Mouse (Mus musculus): Measurements from ENCODE around the gene Tmem100.
A peak's percentile ranks its signal among the peaks of the same experiment; 100 is the strongest.

Tmem100 gene

GRCm38 (mm10) chr11:90015281-90015680, 14.9 kb upstream of the Tmem100 start:
- DNase-seq (ENCODE audit: low spot score), result no peak

- no peak for DNase-seq (ENCODE audit: low spot score)
Observed at GRCm38 (mm10) chr11:90019161-90019560, 11.0 kb upstream of the Tmem100 start.

GRCm38 (mm10) chr11:90025891-90026801, 4.0 kb upstream of the Tmem100 start:
- no peak for DNase-seq (ENCODE audit: low spot score)

- no peak for DNase-seq (ENCODE audit: low spot score)
Observed at GRCm38 (mm10) chr11:90026802-90027174, 3.4 kb upstream of the Tmem100 start.

GRCm38 (mm10) chr11:90027216-90027615, 2.9 kb upstream of the Tmem100 start:
- no peak for DNase-seq (ENCODE audit: low spot score)

GRCm38 (mm10) chr11:90028746-90029145, 1.4 kb upstream of the Tmem100 start:
- DNase-seq (ENCODE audit: low spot score), result no peak

GRCm38 (mm10) chr11:90029354-90029753, 794 bp upstream of the Tmem100 start:
- DNase-seq (ENCODE audit: low spot score), result peak; percentile 54

- peak; percentile 46 for DNase-seq (ENCODE audit: low spot score)
Observed at GRCm38 (mm10) chr11:90030557-90030956, 409 bp downstream of the Tmem100 start.

- no peak for DNase-seq (ENCODE audit: low spot score)
Observed at GRCm38 (mm10) chr11:90031076-90031475, 928 bp downstream of the Tmem100 start.

GRCm38 (mm10) chr11:90032807-90033206, 2.7 kb downstream of the Tmem100 start:
- no peak for DNase-seq (ENCODE audit: low spot score)

- no peak for DNase-seq (ENCODE audit: low spot score)
Observed at GRCm38 (mm10) chr11:90033442-90033841, 3.3 kb downstream of the Tmem100 start.

- DNase-seq (ENCODE audit: low spot score), result no peak
Observed at GRCm38 (mm10) chr11:90034646-90035045, 4.5 kb downstream of the Tmem100 start.

- no peak for DNase-seq (ENCODE audit: low spot score)
Observed at GRCm38 (mm10) chr11:90035532-90035931, 5.4 kb downstream of the Tmem100 start.

GRCm38 (mm10) chr11:90036416-90036815, 6.3 kb downstream of the Tmem100 start:
- DNase-seq (ENCODE audit: low spot score), result no peak

GRCm38 (mm10) chr11:90038022-90038421, 7.9 kb downstream of the Tmem100 start:
- no peak for DNase-seq (ENCODE audit: low spot score)

GRCm38 (mm10) chr11:90044459-90044858, 14.3 kb downstream of the Tmem100 start:
- no peak for DNase-seq (ENCODE audit: low spot score)

GRCm38 (mm10) chr11:90046211-90046610, 16.1 kb downstream of the Tmem100 start:
- no peak for DNase-seq (ENCODE audit: low spot score)

- DNase-seq (ENCODE audit: low spot score), result no peak
Observed at GRCm38 (mm10) chr11:90047271-90047670, 17.1 kb downstream of the Tmem100 start.

- no peak for DNase-seq (ENCODE audit: low spot score)
Observed at GRCm38 (mm10) chr11:90050016-90050415, 19.9 kb downstream of the Tmem100 start.

GRCm38 (mm10) chr11:90052785-90053184, 22.6 kb downstream of the Tmem100 start:
- DNase-seq (ENCODE audit: low spot score), result no peak

GRCm38 (mm10) chr11:90053820-90054219, 23.7 kb downstream of the Tmem100 start:
- no peak for DNase-seq (ENCODE audit: low spot score)

GRCm38 (mm10) chr11:90054401-90054800, 24.3 kb downstream of the Tmem100 start:
- no peak for DNase-seq (ENCODE audit: low spot score)

GRCm38 (mm10) chr11:90057070-90057469, 26.9 kb downstream of the Tmem100 start:
- DNase-seq (ENCODE audit: low spot score), result no peak

GRCm38 (mm10) chr11:90059241-90059640, 29.1 kb downstream of the Tmem100 start:
- DNase-seq (ENCODE audit: low spot score), result no peak

All from ovary, postnatal 14 days (tissue).